Mouse (Mus musculus): ENCODE data around the gene Cdk14. TPM values are rescaled to one million over a fixed set of nuclear protein-coding genes. Genes with fewer than 3 reads are reported as not detected.
"Not testable (repeated sequence)": the region's sequence is repeated elsewhere in the genome, so short reads cannot be mapped to it uniquely, and the experiment has no call there.

Gene Cdk14
- polyA plus RNA-seq, 1 experiment from 2014 or later: 34.3 TPM

DNA sequence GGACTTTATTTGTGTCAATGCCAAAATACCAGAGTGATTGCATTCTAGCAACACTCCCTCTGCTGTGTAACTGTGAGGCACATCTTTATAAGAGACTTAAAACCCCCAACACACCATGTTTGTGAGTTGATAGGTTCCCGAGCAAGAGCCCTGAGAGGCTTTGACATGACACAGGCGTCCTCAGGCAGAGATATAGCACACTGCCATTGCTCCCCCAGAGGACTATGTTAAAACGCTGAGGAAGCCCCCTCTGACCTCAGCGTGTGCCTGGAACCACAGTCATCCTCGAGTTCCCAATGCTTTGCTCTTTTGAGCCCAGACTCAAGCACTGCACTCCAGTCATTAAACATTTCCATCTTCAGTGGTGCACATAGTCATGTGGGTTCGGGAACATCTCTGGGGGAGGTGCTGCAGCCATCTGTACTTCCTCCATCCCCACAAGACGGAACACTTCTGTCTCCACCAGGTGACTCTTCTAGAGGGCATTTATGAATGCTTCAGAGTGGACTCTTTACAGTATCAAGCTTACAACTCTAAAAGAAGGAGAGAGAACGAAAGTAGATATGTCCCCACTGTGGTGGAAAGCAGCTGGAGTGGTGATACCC is 488.5 kb downstream of the Cdk14 start:
- no peak overlapping the region for H3K4me2 ChIP-seq (replicated peaks)
- ATAC-seq: no peak
- H3K9ac ChIP-seq (replicated peaks): no peak overlapping the region
- peaks cover 8% of the 10 kb centered on the region for H3K4me1 ChIP-seq (replicated peaks)
- WGBS: 75% methylated on average over 8 of the region's 8 CpGs
- H3K27me3 ChIP-seq: no peaks in the 10 kb centered on the region
- H3K9me3 ChIP-seq: no peaks in the 10 kb centered on the region
- H3K4me3 ChIP-seq (replicated peaks): no peak overlapping the region
- H3K36me3 ChIP-seq: no peaks in the 10 kb centered on the region
- H3K27ac ChIP-seq: no peak overlapping the region

DNA sequence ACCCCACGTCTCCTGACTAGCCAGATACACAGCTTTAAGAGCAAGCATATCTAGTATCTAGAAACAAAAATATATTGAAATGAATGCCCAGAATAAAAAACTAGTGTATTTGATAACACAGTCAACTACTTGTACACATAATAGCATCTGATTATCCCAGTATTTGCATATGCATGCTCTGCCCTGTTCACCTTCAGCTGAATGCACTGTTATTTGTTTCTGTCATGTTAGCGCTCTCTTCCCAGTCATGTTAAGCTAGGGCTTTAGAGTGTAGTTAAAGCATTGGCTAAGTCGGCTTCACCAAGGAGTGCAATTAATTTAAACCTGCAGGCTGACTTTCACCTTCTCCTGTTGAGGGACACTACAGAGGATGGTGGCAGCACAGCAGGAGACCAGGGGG is 490.5 kb downstream of the Cdk14 start:
- no peaks in the 10 kb centered on the region for H3K27me3 ChIP-seq
- peak; percentile 74 for ATAC-seq

DNA sequence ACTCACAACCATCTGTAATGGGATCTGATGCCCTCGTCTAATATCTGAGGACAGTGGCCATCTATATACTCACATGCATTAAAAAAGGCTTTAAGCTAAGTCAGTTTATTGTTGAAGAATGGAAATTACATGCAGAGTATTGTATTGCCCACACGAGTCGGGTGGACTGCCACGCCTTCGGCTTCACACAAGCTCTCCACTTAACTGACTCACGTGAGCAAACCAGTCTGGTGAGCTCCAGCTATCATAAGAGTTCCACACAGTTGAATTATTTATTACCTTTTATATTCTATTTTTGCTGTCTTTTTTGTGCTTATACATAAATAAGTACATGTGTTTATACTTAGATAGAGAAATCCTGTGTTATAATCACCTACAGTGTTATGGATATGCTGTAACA is 495.2 kb downstream of the Cdk14 start:
- no peak overlapping the region for H3K9ac ChIP-seq (replicated peaks)
- H3K4me1 ChIP-seq (replicated peaks): peaks cover 6% of the 10 kb centered on the region
- no peaks in the 10 kb centered on the region for H3K27me3 ChIP-seq
- no peak overlapping the region for H3K27ac ChIP-seq
- H3K4me2 ChIP-seq (replicated peaks): no peak overlapping the region
- WGBS: 87% methylated on average over 6 of the region's 6 CpGs
- no peak for ATAC-seq
- H3K4me3 ChIP-seq (replicated peaks): no peak overlapping the region
- no peaks in the 10 kb centered on the region for H3K9me3 ChIP-seq
- no peaks in the 10 kb centered on the region for H3K36me3 ChIP-seq

More for the DNA sequence above, 490.5 kb downstream of the Cdk14 start:
- H3K4me3 ChIP-seq (replicated peaks): no peak overlapping the region
- no peaks in the 10 kb centered on the region for H3K36me3 ChIP-seq
- H3K9ac ChIP-seq (replicated peaks): no peak overlapping the region
- no peaks in the 10 kb centered on the region for H3K9me3 ChIP-seq
- no peak overlapping the region for H3K4me2 ChIP-seq (replicated peaks)
- 61% methylated on average over 3 of the region's 3 CpGs for WGBS
- peaks cover 8% of the 10 kb centered on the region for H3K4me1 ChIP-seq (replicated peaks)
- no peak overlapping the region for H3K27ac ChIP-seq

DNA sequence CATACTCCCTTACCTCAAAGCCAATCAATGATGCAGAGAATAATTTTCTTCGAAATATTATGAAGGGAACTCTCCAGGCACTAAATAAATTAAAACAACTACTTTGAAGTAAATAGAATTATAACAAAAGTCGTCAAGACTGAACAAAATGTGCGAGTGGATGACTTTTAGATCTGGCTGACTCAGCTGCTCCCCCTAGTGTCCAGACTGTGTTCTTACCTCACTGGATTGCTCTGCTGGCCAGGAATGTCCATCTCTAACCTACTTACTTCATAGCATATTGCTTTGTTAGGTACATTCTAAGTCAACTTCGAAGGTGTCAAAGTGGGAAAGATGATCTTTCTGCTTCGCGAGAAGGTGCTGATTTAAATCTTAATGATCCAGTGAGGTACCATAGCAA is 501.7 kb downstream of the Cdk14 start:
- Histone ChIP-seq H3K9ac (replicated peaks) (no peak overlapping the region), H3K27ac (no peak overlapping the region), H3K36me3 (no peaks in the 10 kb centered on the region), H3K4me1 (replicated peaks) (peaks cover 31% of the 10 kb centered on the region), H3K4me3 (replicated peaks) (no peak overlapping the region), H3K27me3 (no peaks in the 10 kb centered on the region), H3K4me2 (replicated peaks) (no peak overlapping the region), H3K9me3 (no peaks in the 10 kb centered on the region)
- WGBS: 9% methylated on average over 6 of the region's 6 CpGs
- peak; percentile 61; the same call in 1 of the 2 replicates for ATAC-seq

DNA sequence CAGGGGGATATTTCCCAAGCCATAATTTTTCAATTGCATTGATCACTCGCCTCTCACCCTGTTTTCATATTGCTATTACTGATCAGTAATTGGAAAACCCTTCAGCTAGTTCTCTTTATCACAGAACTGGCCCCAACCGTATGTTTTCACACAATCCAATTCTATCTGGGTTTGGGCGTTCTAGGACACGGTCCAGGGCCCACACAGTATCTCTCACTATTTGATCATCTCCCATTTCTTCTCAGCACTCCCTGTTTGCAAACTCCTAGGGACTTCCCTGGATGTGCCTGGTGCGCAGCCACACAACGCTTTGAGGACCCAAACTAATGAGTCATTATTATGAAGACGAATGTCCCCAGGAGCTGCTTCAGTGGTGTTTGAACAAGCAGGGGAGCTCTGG is 502.4 kb downstream of the Cdk14 start:
- Histone ChIP-seq H3K9ac (replicated peaks) (no peak overlapping the region), H3K4me1 (replicated peaks) (peaks cover 34% of the 10 kb centered on the region), H3K27me3 (no peaks in the 10 kb centered on the region), H3K4me3 (replicated peaks) (no peak overlapping the region), H3K36me3 (no peaks in the 10 kb centered on the region), H3K27ac (peak overlapping the region; percentile 67), H3K4me2 (replicated peaks) (no peak overlapping the region), H3K9me3 (no peaks in the 10 kb centered on the region)
- 82% methylated on average over 7 of the region's 7 CpGs for WGBS
- peak; percentile 32; the same call in 1 of the 2 replicates for ATAC-seq

DNA sequence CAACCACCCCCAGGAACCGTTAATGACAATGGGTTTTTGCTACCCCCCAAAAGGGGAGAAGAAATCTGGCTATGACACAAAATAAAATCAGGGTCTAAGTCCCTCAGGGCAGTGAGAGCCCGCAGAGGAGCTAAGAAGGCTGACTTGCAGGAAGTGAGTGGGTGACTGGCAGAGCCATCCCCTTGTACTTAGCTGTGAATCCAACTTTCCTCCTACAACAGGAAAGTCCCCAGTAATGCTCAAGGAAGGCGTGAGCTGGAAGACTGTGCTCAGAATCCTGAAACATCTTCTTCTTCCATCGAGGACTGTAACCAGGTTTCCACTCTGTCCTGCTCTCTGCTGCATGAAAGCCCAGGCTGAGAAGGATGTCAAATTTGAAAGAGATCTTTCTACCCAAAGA is 502.8 kb downstream of the Cdk14 start:
- ATAC-seq: no peak
- H3K27ac ChIP-seq: no peak overlapping the region; the same call in 1 of the 2 replicates
- no peaks in the 10 kb centered on the region for H3K36me3 ChIP-seq
- peaks cover 36% of the 10 kb centered on the region for H3K4me1 ChIP-seq (replicated peaks)
- no peak overlapping the region for H3K4me2 ChIP-seq (replicated peaks)
- H3K9ac ChIP-seq (replicated peaks): no peak overlapping the region
- no peaks in the 10 kb centered on the region for H3K9me3 ChIP-seq
- no peak overlapping the region for H3K4me3 ChIP-seq (replicated peaks)
- H3K27me3 ChIP-seq: no peaks in the 10 kb centered on the region
- WGBS: 76% methylated on average over 4 of the region's 4 CpGs

DNA sequence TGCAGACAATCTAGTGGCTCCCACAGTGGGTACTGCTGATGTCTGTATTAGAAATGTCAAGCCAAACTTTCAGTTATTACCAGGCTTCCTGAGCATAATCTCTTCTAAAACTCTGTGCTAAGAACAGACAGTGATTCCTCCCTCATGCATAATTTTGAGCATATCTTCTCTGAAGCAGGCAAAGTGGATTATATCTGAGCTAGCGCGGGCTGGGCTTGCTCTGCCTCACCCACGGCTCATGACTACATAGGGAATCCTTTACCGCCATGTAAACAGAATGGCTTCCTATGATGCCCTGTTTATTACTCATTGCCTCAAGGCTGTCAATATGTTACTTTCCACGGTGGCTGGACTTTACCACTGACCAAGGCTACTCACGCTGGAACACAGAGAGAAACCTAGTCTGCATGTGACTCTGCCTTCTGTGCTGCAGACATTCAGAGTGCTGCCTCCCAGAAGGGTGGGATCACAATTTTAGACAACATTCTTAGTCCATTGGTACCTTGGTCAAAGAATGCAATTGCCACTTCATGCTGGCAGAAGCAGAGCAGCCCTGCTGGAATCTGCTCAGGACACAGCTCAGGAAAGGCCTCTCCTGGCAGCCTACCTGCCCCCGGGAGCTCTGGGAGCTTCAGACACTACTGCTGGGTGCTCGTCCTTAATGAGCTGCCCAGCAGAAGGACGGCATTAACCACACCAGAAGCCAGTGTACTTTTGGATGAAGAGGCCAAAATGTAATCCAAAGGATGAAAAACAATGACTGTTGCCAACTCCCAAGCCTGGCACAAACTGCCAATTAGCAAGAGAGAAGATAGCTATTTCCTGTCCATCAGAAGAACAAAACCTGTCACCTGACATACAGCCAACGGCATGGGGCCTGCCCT is 503.5 kb downstream of the Cdk14 start:
- peak; percentile 37; the same call in 1 of the 2 replicates for ATAC-seq

DNA sequence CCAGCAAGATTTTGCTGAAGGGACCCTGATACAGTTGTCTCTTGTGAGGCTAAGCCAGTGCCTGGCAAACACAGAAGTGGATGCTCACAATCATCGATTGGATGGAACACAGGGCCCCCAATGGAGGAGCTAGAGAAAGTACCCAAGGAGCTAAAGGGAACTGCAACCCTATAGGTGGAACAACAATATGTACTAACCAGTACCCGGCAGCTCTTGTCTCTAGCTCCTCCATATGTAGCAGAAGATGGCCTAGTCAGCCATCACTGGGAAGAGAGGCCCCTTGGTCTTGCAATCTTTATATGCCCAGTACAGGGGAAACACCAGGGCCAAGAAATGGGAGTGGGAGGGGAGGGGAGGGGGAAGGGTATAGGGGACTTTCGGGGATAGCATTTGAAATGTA is 515.2 kb downstream of the Cdk14 start:
- H3K4me2 ChIP-seq (replicated peaks); H3K9me3 ChIP-seq; H3K36me3 ChIP-seq; ATAC-seq; H3K27ac ChIP-seq; H3K27me3 ChIP-seq; H3K4me3 ChIP-seq (replicated peaks); H3K9ac ChIP-seq (replicated peaks); H3K4me1 ChIP-seq (replicated peaks): not testable (repeated sequence)
- WGBS: 90% methylated on average over 3 of the region's 3 CpGs

More for the DNA sequence above, 503.5 kb downstream of the Cdk14 start:
- Histone ChIP-seq H3K4me1 (replicated peaks) (peaks cover 42% of the 10 kb centered on the region), H3K36me3 (no peaks in the 10 kb centered on the region), H3K4me2 (replicated peaks) (no peak overlapping the region), H3K27ac (peak overlapping the region; percentile 19; the same call in 1 of the 2 replicates), H3K9me3 (no peaks in the 10 kb centered on the region), H3K9ac (replicated peaks) (no peak overlapping the region), H3K27me3 (no peaks in the 10 kb centered on the region), H3K4me3 (replicated peaks) (no peak overlapping the region)
- WGBS: 72% methylated on average over 10 of the region's 10 CpGs

DNA sequence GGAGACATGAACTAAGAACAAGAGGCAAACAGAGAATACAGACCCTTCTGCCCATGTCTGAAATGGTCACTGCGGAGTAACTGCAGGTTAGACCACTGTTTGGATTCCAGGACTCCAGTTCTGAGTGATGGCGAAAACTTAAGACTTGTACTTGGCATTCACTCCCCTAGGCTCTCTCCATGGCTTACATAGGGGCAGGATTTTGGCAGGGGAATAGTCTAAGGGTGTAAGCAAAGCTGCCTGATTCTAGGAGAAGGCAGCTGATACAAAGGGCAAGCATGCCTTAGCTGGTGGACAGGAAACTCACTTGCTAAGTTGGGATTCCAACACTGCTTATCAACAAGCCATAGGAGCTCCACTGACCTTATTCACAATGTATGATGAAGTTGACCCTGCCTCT is 521.9 kb downstream of the Cdk14 start:
- Histone ChIP-seq H3K27me3 (no peaks in the 10 kb centered on the region), H3K4me2 (replicated peaks) (no peak overlapping the region), H3K27ac (no peak overlapping the region), H3K36me3 (no peaks in the 10 kb centered on the region), H3K4me1 (replicated peaks) (peaks cover 14% of the 10 kb centered on the region), H3K4me3 (replicated peaks) (no peak overlapping the region), H3K9me3 (no peaks in the 10 kb centered on the region), H3K9ac (replicated peaks) (no peak overlapping the region)
- WGBS: 95% methylated on average over 2 of the region's 2 CpGs
- no peak for ATAC-seq

DNA sequence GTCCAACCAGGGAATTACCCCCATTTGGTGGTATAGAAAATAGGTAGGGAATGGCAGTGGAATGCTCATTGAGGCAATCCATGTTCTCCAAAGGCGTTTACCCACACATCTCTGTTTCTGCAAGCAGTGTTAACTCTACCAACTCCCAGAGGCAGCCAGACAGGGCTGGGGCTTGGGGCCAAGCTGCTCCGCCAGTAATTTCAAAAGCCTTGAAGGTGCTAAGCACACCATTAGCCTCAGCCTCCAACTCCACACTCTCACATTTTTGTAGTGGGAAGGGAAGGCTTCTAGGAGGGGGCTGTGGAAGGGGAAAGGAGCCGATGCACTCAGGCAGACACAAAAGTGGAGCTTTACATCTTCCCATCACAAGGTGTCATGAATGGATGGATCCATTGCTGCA is 525.1 kb downstream of the Cdk14 start:
- peak overlapping the region; percentile 64; the same call in 1 of the 2 replicates for H3K27ac ChIP-seq
- no peak for ATAC-seq
- 64% methylated on average over 3 of the region's 3 CpGs for WGBS

DNA sequence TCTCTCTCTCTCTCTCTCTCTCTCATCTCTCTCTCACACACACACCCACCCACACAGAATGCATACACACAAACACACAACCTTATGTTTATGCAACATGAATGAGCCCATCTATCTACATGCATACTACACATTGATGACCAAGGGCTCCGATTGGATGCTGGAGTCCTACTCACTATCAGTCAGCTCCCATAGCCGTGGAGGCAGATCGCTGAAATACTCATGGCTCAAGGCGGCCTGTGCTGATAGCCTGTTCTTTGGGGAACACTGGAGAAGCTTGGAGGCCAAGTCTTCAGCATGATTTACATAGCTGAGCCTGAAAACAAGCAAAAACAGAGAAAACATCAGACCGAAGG is 526.3 kb downstream of the Cdk14 start:
- H3K4me3 ChIP-seq (replicated peaks): no peak overlapping the region
- no peak overlapping the region for H3K4me2 ChIP-seq (replicated peaks)
- ATAC-seq: peak; percentile 59
- H3K9ac ChIP-seq (replicated peaks): no peak overlapping the region
- H3K27ac ChIP-seq: peak overlapping the region; percentile 80
- 77% methylated on average over 5 of the region's 5 CpGs for WGBS
- H3K36me3 ChIP-seq: no peaks in the 10 kb centered on the region
- H3K4me1 ChIP-seq (replicated peaks): peaks cover 38% of the 10 kb centered on the region
- no peaks in the 10 kb centered on the region for H3K9me3 ChIP-seq
- no peaks in the 10 kb centered on the region for H3K27me3 ChIP-seq

More for the DNA sequence above, 525.1 kb downstream of the Cdk14 start:
- Histone ChIP-seq H3K4me2 (replicated peaks) (no peak overlapping the region), H3K9ac (replicated peaks) (no peak overlapping the region), H3K4me1 (replicated peaks) (peaks cover 38% of the 10 kb centered on the region), H3K27me3 (no peaks in the 10 kb centered on the region), H3K9me3 (no peaks in the 10 kb centered on the region), H3K4me3 (replicated peaks) (no peak overlapping the region), H3K36me3 (no peaks in the 10 kb centered on the region)

DNA sequence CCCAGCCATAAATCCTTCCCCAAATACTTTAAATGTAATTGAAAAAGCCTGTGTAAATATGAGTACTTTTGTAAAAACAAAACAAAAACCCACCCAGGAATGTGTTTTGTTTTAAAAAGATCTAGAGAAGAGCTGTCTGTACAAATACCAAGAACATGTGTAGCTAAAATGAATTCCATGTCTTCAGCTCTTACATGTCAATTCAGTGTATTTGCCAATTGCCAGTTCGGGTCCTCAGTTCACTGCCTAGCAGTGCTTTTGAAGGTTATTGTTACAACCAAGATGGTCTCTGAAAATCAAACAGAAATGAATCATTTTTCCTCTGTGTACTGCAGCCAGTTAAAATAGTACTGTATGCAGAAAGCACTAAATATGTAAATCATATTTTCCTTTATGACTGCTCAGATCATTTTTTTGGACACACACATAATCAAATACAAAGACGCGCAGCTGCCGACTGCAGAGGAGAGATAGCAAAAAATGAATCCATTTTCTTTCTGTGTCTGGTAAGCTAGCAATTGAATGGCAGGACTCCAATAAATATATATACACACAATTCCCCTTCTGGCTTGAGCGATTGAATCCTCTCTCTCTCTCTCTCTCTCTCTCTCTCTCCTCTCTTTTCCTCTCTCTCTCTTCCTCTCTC is 526.8 kb downstream of the Cdk14 start:
- 67% methylated on average over 5 of the region's 5 CpGs for WGBS
- H3K27ac ChIP-seq: peak overlapping the region; percentile 80
- ATAC-seq: peak; percentile 3; the same call in 1 of the 2 replicates
- no peak overlapping the region for H3K9ac ChIP-seq (replicated peaks)
- peaks cover 38% of the 10 kb centered on the region for H3K4me1 ChIP-seq (replicated peaks)
- H3K9me3 ChIP-seq: no peaks in the 10 kb centered on the region
- H3K4me3 ChIP-seq (replicated peaks): no peak overlapping the region
- H3K36me3 ChIP-seq: no peaks in the 10 kb centered on the region
- no peak overlapping the region for H3K4me2 ChIP-seq (replicated peaks)
- H3K27me3 ChIP-seq: no peaks in the 10 kb centered on the region
